Mouse (Mus musculus): ENCODE data around the gene Ccr9. TPM values are rescaled to one million over a fixed set of nuclear protein-coding genes. Genes with fewer than 3 reads are reported as not detected.
"Not testable (repeated sequence)": the region's sequence is repeated elsewhere in the genome, so short reads cannot be mapped to it uniquely, and the experiment has no call there.

Ccr9 gene
- polyA plus RNA-seq, 1 experiment from 2014 or later: 0.48 TPM

- H3K27me3 ChIP-seq: not testable (repeated sequence)
These were observed 18.1 kb upstream of the Ccr9 start for GRCm38 (mm10) chr9:123659986-123660676.

GRCm38 (mm10) chr9:123665645-123666044 is 12.6 kb upstream of the Ccr9 start:
- Histone ChIP-seq H3K9ac (replicated peaks) (no peak overlapping the region), H3K4me3 (no peak overlapping the region), H3K36me3 (no peaks in the 10 kb centered on the region), H3K9me3 (0 out of 2 replicates have a peak, but pooled peaks cover 2% of the 10 kb centered on the region), H3K27ac (replicated peaks) (no peak overlapping the region), H3K4me2 (replicated peaks) (no peak overlapping the region), H3K4me1 (no peaks in the 10 kb centered on the region), H3K27me3 (no peaks in the 10 kb centered on the region)
- 56% methylated on average over 5 of the region's 5 CpGs for WGBS
- ATAC-seq (ENCODE audit: low FRiP score, low read depth): no peak

More at GRCm38 (mm10) chr9:123659986-123660676, 18.1 kb upstream of the Ccr9 start:
- not testable (repeated sequence) for H3K9me3 ChIP-seq; ATAC-seq (ENCODE audit: low FRiP score, low read depth); H3K4me3 ChIP-seq; H3K27ac ChIP-seq (replicated peaks); H3K9ac ChIP-seq (replicated peaks); H3K36me3 ChIP-seq; H3K4me2 ChIP-seq (replicated peaks); H3K4me1 ChIP-seq
- 84% methylated on average over 18 of the region's 18 CpGs for WGBS

- no peaks in the 10 kb centered on the region for H3K36me3 ChIP-seq
- no peaks in the 10 kb centered on the region for H3K9me3 ChIP-seq
- peak overlapping the region; percentile 47 for H3K4me3 ChIP-seq
- H3K4me2 ChIP-seq (replicated peaks): peak overlapping the region; percentile 86
- H3K27ac ChIP-seq (replicated peaks): no peak overlapping the region
- WGBS: 32% methylated on average over 2 of the region's 2 CpGs
- H3K4me1 ChIP-seq: peaks cover 9% of the 10 kb centered on the region
- peaks cover 49% of the 10 kb centered on the region for H3K27me3 ChIP-seq
- no peak overlapping the region for H3K9ac ChIP-seq (replicated peaks)
- ATAC-seq (ENCODE audit: low FRiP score, low read depth): no peak
These were observed 959 bp downstream of the Ccr9 start for GRCm38 (mm10) chr9:123679198-123679597.

GRCm38 (mm10) chr9:123683704-123684103 is 5.5 kb downstream of the Ccr9 start:
- Histone ChIP-seq H3K27ac (replicated peaks) (no peak overlapping the region), H3K4me2 (replicated peaks) (no peak overlapping the region), H3K36me3 (no peaks in the 10 kb centered on the region), H3K9ac (replicated peaks) (no peak overlapping the region), H3K4me1 (peaks cover 3% of the 10 kb centered on the region), H3K27me3 (peaks cover 20% of the 10 kb centered on the region), H3K4me3 (no peak overlapping the region), H3K9me3 (no peaks in the 10 kb centered on the region)
- WGBS: 76% methylated on average over 3 of the region's 3 CpGs
- ATAC-seq (ENCODE audit: low FRiP score, low read depth): no peak

GRCm38 (mm10) chr9:123686206-123686605 is 8.0 kb downstream of the Ccr9 start:
- Histone ChIP-seq H3K36me3 (no peaks in the 10 kb centered on the region), H3K27ac (replicated peaks) (no peak overlapping the region), H3K9me3 (no peaks in the 10 kb centered on the region), H3K9ac (replicated peaks) (no peak overlapping the region), H3K4me1 (no peaks in the 10 kb centered on the region), H3K4me2 (replicated peaks) (no peak overlapping the region), H3K27me3 (0 out of 2 replicates have a peak, but pooled peaks cover 3% of the 10 kb centered on the region), H3K4me3 (no peak overlapping the region)
- ATAC-seq (ENCODE audit: low FRiP score, low read depth): no peak
- 53% methylated on average over 5 of the region's 5 CpGs for WGBS

- ATAC-seq (ENCODE audit: low FRiP score, low read depth): no peak
- 83% methylated on average over 1 of the region's 1 CpGs for WGBS
These were observed 10.0 kb downstream of the Ccr9 start for GRCm38 (mm10) chr9:123688227-123688626.

GRCm38 (mm10) chr9:123695634-123696302 is 17.5 kb downstream of the Ccr9 start:
- no peak overlapping the region for H3K27ac ChIP-seq (replicated peaks)
- no peak overlapping the region for H3K9ac ChIP-seq (replicated peaks)
- ATAC-seq (ENCODE audit: low FRiP score, low read depth): no peak
- no peaks in the 10 kb centered on the region for H3K27me3 ChIP-seq
- no peaks in the 10 kb centered on the region for H3K9me3 ChIP-seq
- WGBS: 89% methylated on average over 3 of the region's 3 CpGs
- H3K4me2 ChIP-seq (replicated peaks): no peak overlapping the region
- H3K4me3 ChIP-seq: no peak overlapping the region
- H3K4me1 ChIP-seq: no peaks in the 10 kb centered on the region
- peaks cover 19% of the 10 kb centered on the region for H3K36me3 ChIP-seq

More at GRCm38 (mm10) chr9:123688227-123688626, 10.0 kb downstream of the Ccr9 start:
- no peak overlapping the region for H3K27ac ChIP-seq (replicated peaks)
- H3K4me1 ChIP-seq: no peaks in the 10 kb centered on the region
- no peak overlapping the region for H3K9ac ChIP-seq (replicated peaks)
- H3K36me3 ChIP-seq: peaks cover 5% of the 10 kb centered on the region; the same call in 1 of the 2 replicates
- H3K4me2 ChIP-seq (replicated peaks): no peak overlapping the region
- no peaks in the 10 kb centered on the region for H3K9me3 ChIP-seq
- no peak overlapping the region for H3K4me3 ChIP-seq
- H3K27me3 ChIP-seq: no peaks in the 10 kb centered on the region

- H3K9me3 ChIP-seq: no peaks in the 10 kb centered on the region
- H3K4me1 ChIP-seq: no peaks in the 10 kb centered on the region
- no peak overlapping the region for H3K27ac ChIP-seq (replicated peaks)
- H3K27me3 ChIP-seq: no peaks in the 10 kb centered on the region
- H3K36me3 ChIP-seq: peaks cover 42% of the 10 kb centered on the region
- H3K4me2 ChIP-seq (replicated peaks): no peak overlapping the region
- H3K9ac ChIP-seq (replicated peaks): no peak overlapping the region
- no peak for ATAC-seq (ENCODE audit: low FRiP score, low read depth)
- no peak overlapping the region for H3K4me3 ChIP-seq
- WGBS: 95% methylated on average over 5 of the region's 5 CpGs
These were observed 23.6 kb downstream of the Ccr9 start for GRCm38 (mm10) chr9:123701822-123702221.

GRCm38 (mm10) chr9:123709226-123709625 is 31.0 kb downstream of the Ccr9 start:
- Histone ChIP-seq H3K9me3 (no peaks in the 10 kb centered on the region), H3K4me2 (replicated peaks) (no peak overlapping the region), H3K4me1 (no peaks in the 10 kb centered on the region), H3K27me3 (no peaks in the 10 kb centered on the region), H3K36me3 (peaks cover 40% of the 10 kb centered on the region), H3K4me3 (no peak overlapping the region), H3K27ac (replicated peaks) (no peak overlapping the region), H3K9ac (replicated peaks) (no peak overlapping the region)
- WGBS: 54% methylated on average over 2 of the region's 2 CpGs
- no peak for ATAC-seq (ENCODE audit: low FRiP score, low read depth)

GRCm38 (mm10) chr9:123713111-123713510 is 34.9 kb downstream of the Ccr9 start:
- whole genome bisulfite sequencing: 79% methylated on average over 2 of the region's 2 CpGs
- H3K27ac ChIP-seq (replicated peaks): no peak overlapping the region
- no peaks in the 10 kb centered on the region for H3K27me3 ChIP-seq
- peaks cover 19% of the 10 kb centered on the region for H3K36me3 ChIP-seq
- ATAC-seq (ENCODE audit: low FRiP score, low read depth): no peak
- no peak overlapping the region for H3K9ac ChIP-seq (replicated peaks)
- peaks cover 6% of the 10 kb centered on the region; the same call in 1 of the 2 replicates for H3K4me1 ChIP-seq
- no peaks in the 10 kb centered on the region for H3K9me3 ChIP-seq
- H3K4me2 ChIP-seq (replicated peaks): no peak overlapping the region
- H3K4me3 ChIP-seq: no peak overlapping the region

- H3K4me3 ChIP-seq: no peak overlapping the region
- peak overlapping the region; percentile 15; the same call in 1 of the 2 replicates for H3K9ac ChIP-seq (replicated peaks)
- H3K4me1 ChIP-seq: peaks cover 6% of the 10 kb centered on the region; the same call in 1 of the 2 replicates
- ATAC-seq (ENCODE audit: low FRiP score, low read depth): no peak
- peak overlapping the region; percentile 66; the same call in 1 of the 2 replicates for H3K4me2 ChIP-seq (replicated peaks)
- WGBS: 73% methylated on average over 3 of the region's 3 CpGs
- peaks cover 5% of the 10 kb centered on the region; the same call in 1 of the 2 replicates for H3K36me3 ChIP-seq
- no peak overlapping the region for H3K27ac ChIP-seq (replicated peaks)
- H3K27me3 ChIP-seq: no peaks in the 10 kb centered on the region
- no peaks in the 10 kb centered on the region for H3K9me3 ChIP-seq
These were observed 38.1 kb downstream of the Ccr9 start for GRCm38 (mm10) chr9:123716301-123716700.

Measured in midbrain, embryonic 12.5 days (tissue).